8 mouse cellular contexts compared by ENCODE assay signal in genomic region chr9:40963586-40964417, GRCm38 (mm10). TPM values are rescaled to one million over a fixed set of nuclear protein-coding genes. Genes with fewer than 3 reads are reported as not detected.
DNase-seq lines count a peak whose midpoint lies in the region; ATAC-seq lines count a peak whose summit lies in the region.

Gene Jhy (minus strand): TSS chr9:40964118.

- H3K27me3 ChIP-seq in limb, embryonic 11.5 days (ENCODE audit: control insufficient read depth, insufficient read depth, low read length) = peaks cover 9% of the 10 kb centered on the region
- peaks cover 23% of the 10 kb centered on the region for H3K27me3 ChIP-seq in stomach, embryonic 15.5 days (replicated peaks)

- H3K4me3 ChIP-seq in limb, embryonic 11.5 days (ENCODE audit: low read depth, low read length) = peak within 1 kb of the TSS; percentile 34
- peak within 1 kb of the TSS; percentile 37 for H3K4me3 ChIP-seq in stomach, embryonic 15.5 days (replicated peaks)

- H3K4me1 ChIP-seq in limb, embryonic 11.5 days (ENCODE audit: control insufficient read depth, insufficient read depth, low read length) = 0 out of 2 replicates have a peak, but pooled peaks cover 6% of the 10 kb centered on the region
- H3K4me1 ChIP-seq in stomach, embryonic 15.5 days = peaks cover 7% of the 10 kb centered on the region

- no peak within 1 kb of the TSS for H3K27ac ChIP-seq in limb, embryonic 11.5 days (replicated peaks; ENCODE audit: low read depth, low read length)
- no peak within 1 kb of the TSS for H3K27ac ChIP-seq in stomach, embryonic 15.5 days

- no peaks in the 10 kb centered on the region for H3K36me3 ChIP-seq in limb, embryonic 11.5 days (ENCODE audit: control insufficient read depth, insufficient read depth, low read length)
- no peaks in the 10 kb centered on the region for H3K36me3 ChIP-seq in stomach, embryonic 15.5 days

- ATAC-seq in limb, embryonic 11.5 days (ENCODE audit: insufficient number of reproducible peaks, low FRiP score, low TSS enrichment, low read depth) = peak; percentile 51; the same call in 1 of the 2 replicates
- ATAC-seq in stomach, embryonic 15.5 days (ENCODE audit: insufficient read depth, low FRiP score, low read depth) = no peak; the same call in 1 of the 2 replicates

- H3K4me2 ChIP-seq in limb, embryonic 11.5 days (ENCODE audit: low read depth, severe bottlenecking) = peak within 1 kb of the TSS; percentile 96
- H3K4me2 ChIP-seq in stomach, embryonic 15.5 days = peak within 1 kb of the TSS; percentile 73

- 1% methylated on average over 49 of the region's 51 CpGs for WGBS in limb, embryonic 11.5 days
- 2% methylated on average over 49 of the region's 51 CpGs for WGBS in stomach, embryonic 15.5 days

- peak within 1 kb of the TSS; percentile 58 for H3K9ac ChIP-seq in limb, embryonic 11.5 days (ENCODE audit: low read length)
- no peak within 1 kb of the TSS for H3K9ac ChIP-seq in stomach, embryonic 15.5 days

- peak; percentile 19 to 34 for DNase-seq in cerebellum, postnatal 14 days
- no peak for DNase-seq in cerebellum, adult 11 months
- peak; percentile 20 for DNase-seq in right cerebral cortex, postnatal 14 days
- DNase-seq in right cerebral cortex, postnatal 36 days (ENCODE audit: low spot score in 2 of 2) = no peak
- DNase-seq in limb, embryonic 11.5 days (ENCODE audit: low spot score) = peak; percentile 57
- DNase-seq in thymus, postnatal 10 days (ENCODE audit: low spot score in 2 of 2) = no peak
- DNase-seq in layer of hippocampus, adult 18-20 months (ENCODE audit: low spot score in 2 of 2) = no peak

- H3K9me3 ChIP-seq in limb, embryonic 11.5 days (ENCODE audit: control insufficient read depth, low read length) = no peaks in the 10 kb centered on the region
- H3K9me3 ChIP-seq in stomach, embryonic 15.5 days = no peaks in the 10 kb centered on the region

RNA-seq across cellular contexts. Expression of gene Jhy, which starts in this region (rescaled TPM):
- polyA plus RNA-seq in limb, embryonic 11.5 days (2014; fragmentation: Nextera tagmentation; extraction: Ambion mirVana) = 0.18 and 0.27 TPM in 2 replicates
- polyA plus RNA-seq in stomach, embryonic 15.5 days (2015; fragmentation: Nextera tagmentation; extraction: Ambion mirVana) = 0.05 TPM in 2 replicates
- under 1 TPM; 0.27 to 0.33 TPM for total RNA-seq in layer of hippocampus, adult 18-20 months (2021)

Comparison
In these comparisons a context has a peak if more than half of its experiments do, and no peak if none do; other contexts are left out.
1. DNase-seq: peak in cerebellum, postnatal 14 days (2 of 2) and right cerebral cortex, postnatal 14 days (single experiment); none in cerebellum, adult 11 months (single experiment), right cerebral cortex, postnatal 36 days (0 of 2), thymus, postnatal 10 days (0 of 2) and layer of hippocampus, adult 18-20 months (0 of 2).
2. Peak in DNase-seq, ATAC-seq, H3K4me3 ChIP-seq, H3K9ac ChIP-seq and H3K4me2 ChIP-seq in limb, embryonic 11.5 days; RNA of the gene not detected or under 1 TPM.